Mouse (Mus musculus) mesoderm, embryonic 11.5 days (tissue): ENCODE results near the gene Nab2.
"Not testable (repeated sequence)": the region's sequence is repeated elsewhere in the genome, so short reads cannot be mapped to it uniquely, and the experiment has no call there.

Source experiments
- DNase-seq: peaks from one replicate; pipeline ENCODE4 v3.0.0-alpha.2; 2012; ENCODE audit warnings: low read depth, low spot score

The Nab2 gene

GRCm38 (mm10) chr10:127674046-127674655 is 5.8 kb upstream of the Nab2 start:
- DNase-seq, result no peak

- no peak for DNase-seq
These were observed 2.9 kb upstream of the Nab2 start for GRCm38 (mm10) chr10:127671276-127671675.

- no peak for DNase-seq
These were observed 1.8 kb upstream of the Nab2 start for GRCm38 (mm10) chr10:127670185-127670584.

GRCm38 (mm10) chr10:127669170-127669569 is 802 bp upstream of the Nab2 start:
- DNase-seq, result no peak

- peak; percentile 92 for DNase-seq
These were observed 887 bp downstream of the Nab2 start for GRCm38 (mm10) chr10:127667269-127668092.

GRCm38 (mm10) chr10:127666501-127667268 is 1.7 kb downstream of the Nab2 start, which contains the start of gene Nemp1:
Nemp1 (plus strand) TSS chr10:127666901.
- DNase-seq, result peak; percentile 81

- DNase-seq, result no peak
These were observed 2.8 kb downstream of the Nab2 start for GRCm38 (mm10) chr10:127665366-127666181.

GRCm38 (mm10) chr10:127664891-127665290 is 3.5 kb downstream of the Nab2 start:
- no peak for DNase-seq

- no peak for DNase-seq
These were observed 4.2 kb downstream of the Nab2 start for GRCm38 (mm10) chr10:127664166-127664565.

- no peak for DNase-seq
These were observed 4.8 kb downstream of the Nab2 start for GRCm38 (mm10) chr10:127663590-127663989.

GRCm38 (mm10) chr10:127662666-127663253 is 5.6 kb downstream of the Nab2 start:
- no peak for DNase-seq

GRCm38 (mm10) chr10:127661915-127662663 is 6.3 kb downstream of the Nab2 start:
- no peak for DNase-seq

GRCm38 (mm10) chr10:127661291-127661914 is 7.0 kb downstream of the Nab2 start:
- DNase-seq, result no peak

- no peak for DNase-seq
These were observed 8.8 kb downstream of the Nab2 start for GRCm38 (mm10) chr10:127659551-127659950.

- DNase-seq, result no peak
These were observed 10.3 kb downstream of the Nab2 start for GRCm38 (mm10) chr10:127658076-127658475.

GRCm38 (mm10) chr10:127657617-127658016 is 10.8 kb downstream of the Nab2 start:
- not testable (repeated sequence) for DNase-seq

GRCm38 (mm10) chr10:127654970-127655579 is 13.3 kb downstream of the Nab2 start:
- DNase-seq, result no peak

GRCm38 (mm10) chr10:127652906-127653638 is 15.3 kb downstream of the Nab2 start:
- DNase-seq, result no peak

GRCm38 (mm10) chr10:127645791-127646190 is 22.6 kb downstream of the Nab2 start:
- no peak for DNase-seq
